Mouse (Mus musculus) limb, embryonic 12.5 days (tissue): ENCODE measurements around the gene Mapk14. TPM values are rescaled to one million over a fixed set of nuclear protein-coding genes. Genes with fewer than 3 reads are reported as not detected.

Experiments
- ATAC-seq: fragments of 200-750 bp; cut with Nextera tagmentation; 2 replicates; pipeline ENCODE4 v1.8.0; 2017; ENCODE audit warnings: low read depth, moderate TSS enrichment; ENCODE audit not compliant: insufficient number of reproducible peaks, insufficient read depth, low FRiP score, low TSS enrichment
- H3K27ac ChIP-seq: fragments of 300-500 bp; sonication (generic); 2 replicates; pipeline ENCODE4 v1.5.1; 2016; ENCODE audit warnings: mild to moderate bottlenecking, moderate library complexity
- H3K27me3 ChIP-seq: fragments of 300-500 bp; sonication (generic); 2 replicates; pipeline ENCODE4 v1.6.1; 2016; ENCODE audit warnings: mild to moderate bottlenecking, moderate library complexity
- H3K36me3 ChIP-seq: fragments of 300-500 bp; sonication (generic); 2 replicates; pipeline ENCODE4 v1.6.1; 2016; ENCODE audit warnings: mild to moderate bottlenecking, moderate library complexity
- H3K4me1 ChIP-seq: fragments of 300-500 bp; sonication (generic); replicated peaks from 2 replicates; pipeline ENCODE4 v1.6.1; 2016
- H3K4me2 ChIP-seq: fragments of 300-500 bp; sonication (generic); 2 replicates; pipeline ENCODE4 v1.6.1; 2016; ENCODE audit warnings: mild to moderate bottlenecking, moderate library complexity
- H3K4me3 ChIP-seq: fragments of 300-500 bp; sonication (generic); replicated peaks from 2 replicates; pipeline ENCODE4 v1.5.1; 2016; ENCODE audit warnings: mild to moderate bottlenecking
- H3K9ac ChIP-seq: fragments of 300-500 bp; sonication (generic); replicated peaks from 2 replicates; pipeline ENCODE4 v1.6.1; 2016; ENCODE audit warnings: mild to moderate bottlenecking, moderate library complexity
- H3K9me3 ChIP-seq: fragments of 300-500 bp; sonication (generic); 2 replicates; pipeline ENCODE4 v1.6.1; 2016; ENCODE audit warnings: mild to moderate bottlenecking, moderate library complexity
- WGBS: fragments of 180-500 bp; shearing (Covaris S2); methylation state at CpG from one replicate; pipeline ENCODE4 v1.1.7; 2016; 5-methylcytosine and 5-hydroxymethylcytosine counted together
- polyA plus RNA-seq: library from polyadenylated mRNA; unstranded; fragments of >200 nt; fragmentation: Nextera tagmentation; extraction: Ambion mirVana; gene quantifications from 2 replicates; pipeline ENCODE4 v1.2.1, GENCODE M21; 2016

The Mapk14 gene
- polyA plus RNA-seq, 1 experiment from 2014 or later = 48.9 TPM

- Histone ChIP-seq H3K9me3 (no peaks in the 10 kb centered on the region), H3K36me3 (no peaks in the 10 kb centered on the region), H3K4me1 (peaks cover 4% of the 10 kb centered on the region), H3K4me3 (no peak overlapping the region), H3K27me3 (no peaks in the 10 kb centered on the region), H3K27ac (no peak overlapping the region), H3K4me2 (no peak overlapping the region), H3K9ac (no peak overlapping the region)
- no peak for ATAC-seq
- WGBS = 87% methylated on average over 3 of the region's 3 CpGs
Observed at GRCm38 (mm10) chr17:28785036-28785435, 93.9 kb downstream of the Mapk14 start.

DNA sequence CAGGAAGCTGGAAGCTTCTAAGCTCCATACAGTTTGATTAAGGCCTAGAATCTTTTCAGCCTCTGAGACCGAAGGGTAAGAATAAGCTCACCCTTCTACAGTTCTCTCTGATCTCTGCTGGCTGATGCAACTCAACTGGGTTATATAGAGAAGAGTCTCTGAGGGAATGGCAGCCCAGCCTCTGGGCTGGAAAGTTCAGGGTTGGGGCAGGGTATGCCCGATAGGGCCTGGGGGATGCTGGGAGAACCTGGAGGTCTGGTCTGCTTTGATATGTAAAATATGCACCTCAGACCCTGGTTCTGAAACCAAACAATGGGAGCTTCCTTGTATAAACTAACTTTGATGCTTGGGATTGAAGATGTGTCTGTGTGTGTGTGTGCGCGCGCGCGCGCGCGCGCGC is 96.4 kb downstream of the Mapk14 start:
- WGBS = 96% methylated on average over 12 of the region's 12 CpGs
- Histone ChIP-seq H3K4me2 (no peak overlapping the region), H3K4me3 (no peak overlapping the region), H3K36me3 (no peaks in the 10 kb centered on the region), H3K4me1 (no peaks in the 10 kb centered on the region), H3K9ac (no peak overlapping the region), H3K9me3 (no peaks in the 10 kb centered on the region), H3K27ac (no peak overlapping the region), H3K27me3 (no peaks in the 10 kb centered on the region)
- no peak for ATAC-seq

DNA sequence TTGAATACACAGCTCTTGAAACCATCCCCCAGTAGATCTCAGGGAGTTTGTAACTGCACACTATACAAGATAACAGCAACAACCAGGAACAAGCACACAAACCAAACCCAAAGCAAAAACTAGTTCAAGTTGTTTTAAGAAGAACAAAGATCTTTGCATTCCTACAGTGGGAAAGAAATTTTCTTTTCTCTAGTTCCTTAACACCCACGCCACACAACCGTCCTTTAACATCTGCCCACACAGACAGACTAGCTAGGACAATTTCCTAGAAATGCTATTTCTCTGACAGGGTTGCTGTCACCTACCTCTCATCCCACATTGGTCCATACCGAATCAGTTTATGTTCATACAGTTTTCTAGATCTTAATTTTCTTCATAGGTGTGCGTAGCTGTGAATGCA is 105.9 kb downstream of the Mapk14 start:
- Histone ChIP-seq H3K9me3 (peaks cover 8% of the 10 kb centered on the region; the same call in 1 of the 2 replicates), H3K27ac (no peak overlapping the region), H3K4me1 (peaks cover 14% of the 10 kb centered on the region), H3K9ac (no peak overlapping the region), H3K27me3 (no peaks in the 10 kb centered on the region), H3K4me2 (no peak overlapping the region), H3K4me3 (no peak overlapping the region), H3K36me3 (no peaks in the 10 kb centered on the region)
- WGBS = 91% methylated on average over 4 of the region's 4 CpGs
- ATAC-seq = no peak

Other genes with a start within 250 kb of the Mapk14 start
- gene Fkbp5, start 173.8 kb upstream of the Mapk14 start, polyA plus RNA-seq = 36.2 and 42.4 TPM in 2 replicates
- not detected in 2 replicates for gene Armc12, start 160.5 kb upstream of the Mapk14 start, polyA plus RNA-seq
- not detected in 2 replicates for gene Clpsl2, start 141.9 kb upstream of the Mapk14 start, polyA plus RNA-seq
- not detected in 2 replicates for gene Clps, start 130.6 kb upstream of the Mapk14 start, polyA plus RNA-seq
- 0.46 and 0.89 TPM in 2 replicates for gene Lhfpl5, start 115.7 kb upstream of the Mapk14 start, polyA plus RNA-seq
- gene Srpk1, start 68.6 kb upstream of the Mapk14 start, polyA plus RNA-seq = 102 and 108 TPM in 2 replicates
- gene Slc26a8, start 1.1 kb upstream of the Mapk14 start, polyA plus RNA-seq = 0.78 and 0.79 TPM in 2 replicates
- 4.0 and 4.3 TPM in 2 replicates for gene AC170998.1, start 34.8 kb downstream of the Mapk14 start, polyA plus RNA-seq
- gene Mapk13, start 78.0 kb downstream of the Mapk14 start, polyA plus RNA-seq = 13.5 and 15.6 TPM in 2 replicates
- gene Brpf3, start 109.8 kb downstream of the Mapk14 start, polyA plus RNA-seq = 12.7 and 13.0 TPM in 2 replicates
- gene Pnpla1, start 167.1 kb downstream of the Mapk14 start, polyA plus RNA-seq = not detected in 2 replicates
- gene 4930539E08Rik, start 224.0 kb downstream of the Mapk14 start, polyA plus RNA-seq = 0.16 and 0.23 TPM in 2 replicates